Mouse (Mus musculus) brain, embryonic 14.5 days (tissue): ENCODE results near the gene Abcf2. TPM values are rescaled to one million over a fixed set of nuclear protein-coding genes. Genes with fewer than 3 reads are reported as not detected.
"Not testable (repeated sequence)": the region's sequence is repeated elsewhere in the genome, so short reads cannot be mapped to it uniquely, and the experiment has no call there.

ENCODE experiments used
- DNase-seq: peaks from one replicate; pipeline ENCODE4 v3.0.0-alpha.2; 2011; ENCODE audit warnings: low read depth
- CTCF ChIP-seq: fragments of 200-500 bp; IDR thresholded peaks from 2 replicates; pipeline ENCODE4 v1.5.1; 2012; ENCODE audit warnings: inconsistent platforms, mild to moderate bottlenecking, moderate library complexity, borderline replicate concordance; ENCODE audit not compliant: insufficient read depth, insufficient read length; ENCODE audit errors: extremely low read depth
- POLR2A ChIP-seq: fragments of 200-500 bp; IDR thresholded peaks from 2 replicates; pipeline ENCODE4 v1.6.1; 2012; ENCODE audit warnings: mild to moderate bottlenecking, inconsistent platforms, borderline replicate concordance; ENCODE audit not compliant: poor library complexity, insufficient read depth, insufficient read length, severe bottlenecking; ENCODE audit errors: extremely low read depth
- polyA plus RNA-seq: library from polyadenylated mRNA; depleted of rRNA; stranded (reverse); fragments of >200 nt; gene quantifications from 2 replicates; pipeline ENCODE4 v1.2.3, GENCODE M21; 2012

The Abcf2 gene
- polyA plus RNA-seq, 1 experiment = 75.5 TPM

GRCm38 (mm10) chr5:24592471-24593160, 15.3 kb upstream of the Abcf2 start:
- no peak for DNase-seq
- no peak for TF ChIP-seq POLR2A
- no peak for TF ChIP-seq CTCF

- DNase-seq = no peak
- TF ChIP-seq POLR2A (no peak), CTCF (no peak)
Measured at GRCm38 (mm10) chr5:24591796-24592470, 14.7 kb upstream of the Abcf2 start.

- no peak for DNase-seq
- TF ChIP-seq POLR2A (no peak), CTCF (no peak)
Measured at GRCm38 (mm10) chr5:24591268-24591721, 14.0 kb upstream of the Abcf2 start.

GRCm38 (mm10) chr5:24589511-24590500, 12.5 kb upstream of the Abcf2 start:
- no peak for DNase-seq
- TF ChIP-seq CTCF (no peak), POLR2A (no peak)

GRCm38 (mm10) chr5:24587200-24587577, 9.9 kb upstream of the Abcf2 start:
- TF ChIP-seq CTCF = no peak
- TF ChIP-seq POLR2A = no peak

GRCm38 (mm10) chr5:24586547-24587199, 9.4 kb upstream of the Abcf2 start, which contains the start of gene Chpf2:
Gene Chpf2 (plus strand): TSS chr5:24586741.
- peak; percentile 78; the same call in 1 of the 2 replicates for TF ChIP-seq POLR2A
- TF ChIP-seq CTCF = no peak
- DNase-seq = peak; percentile 96

More at GRCm38 (mm10) chr5:24587200-24587577, 9.9 kb upstream of the Abcf2 start:
- no peak for DNase-seq

GRCm38 (mm10) chr5:24586106-24586505, 8.8 kb upstream of the Abcf2 start:
- no peak for DNase-seq
- no peak for TF ChIP-seq POLR2A

- TF ChIP-seq POLR2A = no peak
- TF ChIP-seq CTCF = no peak
- no peak for DNase-seq
Measured at GRCm38 (mm10) chr5:24578109-24578963, 1.1 kb upstream of the Abcf2 start.

GRCm38 (mm10) chr5:24576801-24577182, 475 bp downstream of the Abcf2 start:
- no peak for TF ChIP-seq POLR2A
- TF ChIP-seq CTCF = no peak
- no peak for DNase-seq

GRCm38 (mm10) chr5:24575948-24576347, 1.3 kb downstream of the Abcf2 start:
- no peak for DNase-seq

GRCm38 (mm10) chr5:24556709-24557108, 20.6 kb downstream of the Abcf2 start, which contains the start of gene 4931409K22Rik:
Gene 4931409K22Rik (minus strand): TSS chr5:24556809.
- TF ChIP-seq CTCF (no peak), POLR2A (no peak)

More at GRCm38 (mm10) chr5:24575948-24576347, 1.3 kb downstream of the Abcf2 start:
- TF ChIP-seq POLR2A = no peak
- TF ChIP-seq CTCF = no peak

GRCm38 (mm10) chr5:24555335-24555734, 21.9 kb downstream of the Abcf2 start:
- DNase-seq = not testable (repeated sequence)

More at GRCm38 (mm10) chr5:24556709-24557108, 20.6 kb downstream of the Abcf2 start, which contains the start of gene 4931409K22Rik:
- DNase-seq = no peak
